Mouse (Mus musculus): Measurements from ENCODE around the gene Tesk2. TPM values are rescaled to one million over a fixed set of nuclear protein-coding genes. Genes with fewer than 3 reads are reported as not detected.
"Not testable (repeated sequence)": the region's sequence is repeated elsewhere in the genome, so short reads cannot be mapped to it uniquely, and the experiment has no call there.

Gene Tesk2
- total RNA-seq (2022), result 1 to 10 TPM; 5.1 to 5.8 (median 5.5) TPM

DNA sequence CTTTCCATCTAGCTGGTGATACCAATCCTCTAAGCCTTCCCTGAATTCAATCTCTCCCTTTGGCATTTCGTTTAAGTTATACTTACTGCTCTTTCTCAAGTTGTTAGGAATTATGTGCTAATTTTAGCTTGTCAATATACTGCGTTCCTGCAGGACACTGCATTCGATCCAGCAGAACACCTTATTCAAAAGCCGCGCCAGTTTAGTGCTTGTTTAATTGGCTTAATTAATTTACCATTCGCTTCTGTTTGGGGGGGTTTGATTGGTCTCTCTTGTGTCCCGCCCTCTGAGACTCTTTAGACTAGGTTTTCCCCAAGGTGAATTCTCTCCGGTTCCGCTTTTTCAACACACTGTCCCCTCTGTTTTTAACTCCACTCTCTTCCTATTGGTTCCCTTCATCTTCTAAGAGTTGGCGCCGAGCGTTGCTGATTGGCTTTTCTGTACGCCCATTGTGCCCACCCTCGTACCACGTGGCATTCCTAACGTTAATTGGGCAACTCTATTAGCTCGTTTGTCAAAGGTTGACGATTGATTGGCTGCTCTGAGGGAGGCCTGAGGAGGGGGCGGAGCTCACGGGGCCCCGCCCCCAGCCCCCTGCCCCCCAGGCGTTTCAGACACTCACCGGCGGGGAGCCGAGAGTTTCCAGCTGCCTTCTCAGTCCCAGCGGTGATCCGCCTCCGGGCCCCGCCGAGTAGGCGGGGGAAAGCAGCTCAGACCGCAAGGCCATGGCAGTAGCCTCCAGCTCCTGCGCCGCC lies at the start of gene Tesk2:
TSS of gene Tesk2 (plus strand) at position 606 of the 755 bp plus-strand sequence.
- DNase-seq (ENCODE audit: low spot score in 2 of 2), result peak; percentile 68 to 96

DNA sequence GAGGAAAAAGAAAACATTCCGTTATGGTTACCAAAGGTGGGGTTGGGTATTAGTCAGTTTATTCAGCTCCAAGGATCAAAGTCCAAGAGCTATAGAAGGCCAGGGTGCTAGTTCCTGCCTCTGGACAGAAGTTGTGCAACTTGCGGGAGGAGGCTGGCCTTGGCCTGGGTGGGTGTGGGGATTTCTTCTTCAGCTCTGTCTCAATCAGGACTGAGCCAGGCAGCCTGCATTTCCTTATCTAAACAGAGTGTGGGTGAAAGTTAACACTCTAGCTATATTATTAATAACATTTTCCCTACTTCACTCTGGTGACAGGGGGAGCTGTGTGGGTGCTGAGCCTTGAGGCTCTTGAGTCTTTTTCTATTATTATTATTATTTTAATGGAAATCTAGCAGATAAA lies 48.0 kb upstream of the Tesk2 start:
- no peak for DNase-seq (ENCODE audit: low spot score in 2 of 2)

DNA sequence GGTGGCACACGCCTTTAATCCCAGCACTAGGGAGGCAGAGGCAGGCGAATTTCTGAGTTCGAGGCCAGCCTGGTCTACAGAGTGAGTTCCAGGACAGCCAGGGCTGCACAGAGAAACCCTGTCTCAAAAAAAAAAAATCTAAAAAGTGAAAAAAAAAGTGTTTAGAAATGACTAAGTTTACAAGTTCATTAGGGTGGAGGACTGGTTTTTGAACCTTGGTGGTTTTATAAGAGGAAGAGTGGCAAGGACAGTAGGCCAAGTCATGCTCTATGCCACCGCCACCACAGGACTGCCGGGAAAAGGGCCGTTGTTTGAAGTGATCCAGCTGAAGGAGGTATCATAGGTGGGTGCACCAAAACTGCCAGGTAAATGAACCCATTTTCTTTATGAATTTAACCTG lies 46.0 kb upstream of the Tesk2 start:
- not testable (repeated sequence) for DNase-seq (ENCODE audit: low spot score in 2 of 2)

DNA sequence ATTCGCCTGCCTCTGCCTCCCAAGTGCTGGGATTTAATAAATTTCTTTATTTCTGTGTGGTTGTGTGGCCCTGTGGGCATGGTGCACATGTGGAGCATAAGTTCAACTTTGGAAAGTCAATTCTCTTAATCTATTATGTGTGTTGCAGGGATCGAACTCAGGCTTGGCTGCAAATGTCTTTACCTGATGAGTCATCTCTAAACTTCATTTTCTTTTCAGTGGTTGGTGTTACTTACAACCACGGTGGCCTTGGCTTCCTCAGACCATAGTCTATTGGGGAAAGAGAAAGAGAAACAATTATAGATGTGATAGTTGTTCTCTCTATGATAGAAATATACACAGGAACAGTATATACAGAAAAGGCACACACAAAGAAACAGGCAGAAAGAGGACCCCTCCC lies 44.7 kb upstream of the Tesk2 start:
- DNase-seq (ENCODE audit: low spot score in 2 of 2), result no peak

GRCm38 (mm10) chr4:116677808-116678207 lies 42.9 kb upstream of the Tesk2 start:
- no peak for DNase-seq (ENCODE audit: low spot score in 2 of 2)

GRCm38 (mm10) chr4:116679141-116679540 lies 41.6 kb upstream of the Tesk2 start:
- DNase-seq (ENCODE audit: low spot score in 2 of 2), result no peak

GRCm38 (mm10) chr4:116680521-116680920 lies 40.2 kb upstream of the Tesk2 start:
- not testable (repeated sequence) for DNase-seq (ENCODE audit: low spot score in 2 of 2)

GRCm38 (mm10) chr4:116683957-116684356 lies 36.8 kb upstream of the Tesk2 start:
- DNase-seq (ENCODE audit: low spot score in 2 of 2), result no peak

DNA sequence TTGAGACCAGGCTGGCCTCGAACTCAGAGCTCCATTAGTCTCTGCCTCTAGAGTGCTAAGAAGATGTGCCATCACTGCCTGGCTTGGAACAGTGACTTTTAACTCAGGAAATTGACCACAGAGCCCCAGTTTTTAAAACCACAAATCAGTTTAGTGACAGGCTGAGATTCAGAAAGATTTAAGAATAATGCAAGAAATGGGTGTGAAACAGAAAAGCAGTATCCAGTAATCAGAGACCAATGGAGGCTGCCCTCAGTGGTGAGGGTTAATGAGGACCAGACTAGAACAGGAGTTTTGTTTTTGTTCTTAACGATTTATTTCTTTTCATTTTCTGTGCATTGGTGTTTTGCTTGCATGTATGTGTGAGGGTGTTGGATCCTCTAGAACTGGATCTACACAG lies 36.1 kb upstream of the Tesk2 start:
- no peak for DNase-seq (ENCODE audit: low spot score in 2 of 2)

GRCm38 (mm10) chr4:116685402-116686061 lies 35.2 kb upstream of the Tesk2 start, which contains the start of gene Prdx1:
Gene Prdx1, plus strand, starts transcription at chr4:116685544.
- peak; percentile 82 to 93 for DNase-seq (ENCODE audit: low spot score in 2 of 2)

DNA sequence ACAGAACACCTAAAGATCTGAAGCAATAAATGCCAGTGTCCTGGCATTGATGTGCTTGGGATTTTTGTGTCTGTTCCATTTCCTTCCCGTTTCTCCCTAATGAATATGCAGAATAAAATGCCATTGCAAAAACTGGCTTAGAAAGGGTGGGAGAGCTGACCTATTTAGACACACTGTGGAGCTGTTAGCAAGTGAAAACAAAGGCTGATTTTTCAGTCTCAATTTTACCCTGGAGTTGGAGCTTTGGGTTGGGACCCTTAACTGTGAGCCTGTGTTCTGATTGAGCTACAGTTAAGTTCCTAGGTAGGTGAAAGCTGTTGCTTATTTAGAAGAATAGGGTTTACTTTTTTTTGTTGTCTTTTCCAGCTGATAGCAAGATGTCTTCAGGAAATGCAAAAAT lies 33.7 kb upstream of the Tesk2 start:
- no peak for DNase-seq (ENCODE audit: low spot score in 2 of 2)

- no peak for DNase-seq (ENCODE audit: low spot score in 2 of 2)
Measured at GRCm38 (mm10) chr4:116689309-116689876, 31.4 kb upstream of the Tesk2 start.

DNA sequence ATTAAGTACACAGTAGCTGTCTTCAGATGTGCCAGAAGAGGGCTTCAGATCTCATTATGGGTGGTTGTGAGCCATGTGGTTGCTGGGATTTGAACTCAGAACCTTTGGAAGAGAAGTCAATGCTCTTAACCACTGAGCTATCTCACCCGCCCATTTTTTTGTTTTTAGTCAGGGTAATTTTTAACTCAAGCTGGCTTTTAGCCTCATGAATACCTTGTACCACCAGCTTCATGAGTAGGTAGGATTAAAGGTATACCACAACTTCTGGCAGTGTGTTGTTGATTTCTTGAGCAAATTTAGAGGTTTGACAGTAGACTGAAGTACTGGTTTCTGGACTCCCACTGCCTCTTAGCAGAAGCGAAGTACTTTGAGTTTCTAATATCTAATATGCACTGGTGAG lies 28.6 kb upstream of the Tesk2 start:
- no peak for DNase-seq (ENCODE audit: low spot score in 2 of 2)

DNA sequence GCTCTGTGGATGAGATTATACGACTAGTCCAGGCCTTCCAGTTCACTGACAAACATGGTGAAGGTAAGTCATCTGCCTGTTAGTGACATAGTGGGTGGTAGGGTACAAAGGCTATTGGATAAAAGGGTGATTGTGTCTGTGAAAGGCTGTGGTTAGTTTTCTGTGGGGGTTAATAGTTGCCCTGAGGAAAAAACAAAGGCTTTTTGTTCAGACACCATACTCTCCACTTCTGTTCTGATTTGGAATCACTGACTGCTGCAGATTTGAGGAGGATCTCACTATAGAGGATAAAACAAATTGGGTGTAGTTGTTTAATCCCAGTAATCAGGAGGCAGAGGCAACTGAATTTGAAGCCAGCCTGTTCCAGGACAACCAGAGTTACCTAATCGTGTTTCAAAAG lies 27.0 kb upstream of the Tesk2 start:
- DNase-seq (ENCODE audit: low spot score in 2 of 2), result no peak

DNA sequence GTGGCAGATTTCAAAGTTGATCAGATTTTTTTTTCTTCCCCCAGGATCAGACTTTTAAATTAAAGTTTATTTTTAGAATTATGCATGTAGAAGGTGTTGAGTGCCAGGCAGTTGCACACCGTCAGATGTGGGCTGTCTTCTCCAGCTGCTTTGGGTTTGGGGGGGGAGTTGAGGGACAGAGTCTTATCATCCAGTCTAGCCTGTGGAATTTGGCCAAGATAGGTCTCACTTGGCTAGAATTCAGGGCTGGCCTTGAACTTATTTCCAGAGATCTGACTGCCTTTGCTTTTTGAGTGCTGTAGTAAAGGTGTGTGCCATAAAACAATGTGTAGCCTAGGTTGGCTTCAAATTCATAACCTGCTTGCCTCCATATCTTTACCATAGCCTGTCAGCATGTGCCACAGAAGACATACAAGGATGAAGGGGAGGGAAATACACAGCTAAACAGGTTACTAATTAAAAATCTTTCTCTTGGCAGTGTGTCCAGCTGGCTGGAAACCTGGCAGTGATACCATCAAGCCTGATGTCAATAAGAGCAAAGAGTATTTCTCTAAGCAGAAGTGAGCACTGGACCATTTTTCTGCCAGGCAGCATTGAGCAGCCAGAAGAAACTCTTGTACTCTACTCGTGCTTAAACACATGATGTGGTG lies 21.9 kb upstream of the Tesk2 start:
- no peak for DNase-seq (ENCODE audit: low spot score in 2 of 2)

GRCm38 (mm10) chr4:116700964-116701363 lies 19.8 kb upstream of the Tesk2 start:
- no peak for DNase-seq (ENCODE audit: low spot score in 2 of 2)

DNA sequence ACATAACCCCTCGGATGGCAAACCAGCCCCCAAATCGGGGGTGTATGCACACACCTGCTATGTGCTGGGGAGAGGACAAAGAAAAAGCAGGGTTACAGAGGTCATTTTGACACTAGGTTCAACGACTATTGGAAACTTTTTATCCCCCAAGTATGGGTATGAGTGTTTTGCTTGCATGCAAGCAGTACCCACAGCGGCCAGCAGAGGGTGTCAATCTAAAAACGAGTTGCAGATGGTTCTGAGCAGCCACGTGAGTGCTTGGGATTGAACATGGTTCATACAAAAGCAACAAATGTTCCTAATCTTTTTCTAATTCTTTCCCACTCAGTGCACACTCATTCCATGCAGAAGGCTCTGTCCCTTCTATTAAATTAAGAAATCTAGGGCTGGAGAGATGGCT lies 16.9 kb upstream of the Tesk2 start:
- peak in 1 of 2 experiments; percentile 50 for DNase-seq (ENCODE audit: low spot score in 2 of 2)

GRCm38 (mm10) chr4:116707666-116708065 lies 13.1 kb upstream of the Tesk2 start:
- peak in 1 of 2 experiments; percentile 14 for DNase-seq (ENCODE audit: low spot score in 2 of 2)

- DNase-seq (ENCODE audit: low spot score in 2 of 2), result peak; percentile 86 to 98
Measured at GRCm38 (mm10) chr4:116708201-116708764, 12.5 kb upstream of the Tesk2 start, which contains the start of the genes Mmachc and Ccdc163. Gene Mmachc, minus strand, starts transcription at chr4:116708406. Gene Ccdc163, plus strand, starts transcription at chr4:116708509.

DNA sequence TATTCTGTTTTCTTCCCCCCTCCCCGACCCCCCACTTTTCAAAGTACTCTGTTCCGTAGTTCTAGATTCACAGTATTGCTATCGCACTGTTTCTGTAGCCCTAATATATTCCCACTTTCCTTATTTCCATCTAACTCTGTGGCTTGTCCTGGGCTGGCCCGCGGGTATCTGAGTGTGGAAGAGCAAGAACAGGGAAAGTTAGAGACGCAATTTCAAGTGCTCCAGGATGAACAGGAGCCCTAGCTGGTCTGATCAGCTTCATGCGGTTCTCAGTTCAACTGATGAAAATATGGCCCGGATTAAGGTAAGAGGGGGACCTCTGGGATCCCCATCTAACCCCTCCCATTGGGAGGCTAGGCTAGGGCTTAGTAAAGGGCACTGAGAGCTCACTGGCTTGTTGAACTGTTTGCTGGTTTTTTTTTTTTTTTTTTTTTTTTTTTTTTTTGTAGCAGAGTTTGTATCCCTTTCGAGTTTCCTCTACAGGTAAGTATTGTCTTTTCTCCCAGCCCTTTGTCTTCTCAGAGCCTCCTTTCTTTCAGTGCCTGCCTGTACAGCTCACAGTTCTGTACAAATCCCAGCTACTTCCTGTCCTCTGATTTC lies 11.9 kb upstream of the Tesk2 start:
- no peak for DNase-seq (ENCODE audit: low spot score in 2 of 2)

DNA sequence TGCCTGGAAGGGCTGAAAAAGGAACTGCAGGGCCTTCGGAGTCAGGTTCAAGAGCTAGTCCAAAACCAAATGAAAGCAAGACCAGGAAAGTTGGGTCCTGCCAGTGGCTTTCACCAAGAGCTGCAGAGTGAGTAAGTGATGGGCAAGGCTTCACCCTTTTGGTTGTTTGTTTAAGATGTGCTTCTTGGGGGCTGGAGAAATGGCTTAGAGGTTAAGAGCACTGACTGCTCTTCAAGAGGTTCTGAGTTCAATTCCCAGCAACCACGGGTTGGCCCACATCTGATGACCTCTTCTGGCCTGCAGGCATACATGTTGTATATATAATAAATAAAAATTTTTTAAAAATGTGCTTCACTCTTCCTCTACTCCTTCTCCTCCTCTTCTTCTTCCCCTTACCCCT lies 10.6 kb upstream of the Tesk2 start:
- no peak for DNase-seq (ENCODE audit: low spot score in 2 of 2)

Data from left cerebral cortex, adult 8-10 months (tissue).